Mouse (Mus musculus) brain, embryonic 14.5 days (tissue): ENCODE measurements around the gene Cog3. TPM values are rescaled to one million over a fixed set of nuclear protein-coding genes. Genes with fewer than 3 reads are reported as not detected.

ENCODE experiments used
- DNase-seq: peaks from one replicate; pipeline ENCODE4 v3.0.0-alpha.2; 2011; ENCODE audit warnings: low read depth
- CTCF ChIP-seq: fragments of 200-500 bp; IDR thresholded peaks from 2 replicates; pipeline ENCODE4 v1.5.1; 2012; ENCODE audit warnings: inconsistent platforms, mild to moderate bottlenecking, moderate library complexity, borderline replicate concordance; ENCODE audit not compliant: insufficient read depth, insufficient read length; ENCODE audit errors: extremely low read depth
- POLR2A ChIP-seq: fragments of 200-500 bp; IDR thresholded peaks from 2 replicates; pipeline ENCODE4 v1.6.1; 2012; ENCODE audit warnings: mild to moderate bottlenecking, inconsistent platforms, borderline replicate concordance; ENCODE audit not compliant: poor library complexity, insufficient read depth, insufficient read length, severe bottlenecking; ENCODE audit errors: extremely low read depth
- polyA plus RNA-seq: library from polyadenylated mRNA; depleted of rRNA; stranded (reverse); fragments of >200 nt; gene quantifications from 2 replicates; pipeline ENCODE4 v1.2.3, GENCODE M21; 2012; rRNA removed

Gene Cog3
- polyA plus RNA-seq, 1 experiment: 24.4 TPM

GRCm38 (mm10) chr14:75661548-75661947 lies 92.8 kb downstream of the Cog3 start:
- peak; percentile 49 for DNase-seq
- TF ChIP-seq CTCF: no peak
- no peak for TF ChIP-seq POLR2A

- TF ChIP-seq POLR2A (no peak), CTCF (no peak)
- peak; percentile 62 for DNase-seq
These were observed 93.4 kb downstream of the Cog3 start for GRCm38 (mm10) chr14:75660936-75661335.

Other genes with a start within 250 kb of the Cog3 start
- not detected in 2 replicates for gene Spert, start 161.4 kb downstream of the Cog3 start, polyA plus RNA-seq
- gene Erich6b, start 112.3 kb downstream of the Cog3 start, polyA plus RNA-seq: not detected in 2 replicates
- gene Slc25a30, start 32.5 kb upstream of the Cog3 start, polyA plus RNA-seq: 15.1 and 18.3 TPM in 2 replicates
- 1,780 and 1,905 TPM in 2 replicates for gene Tpt1, start 90.6 kb upstream of the Cog3 start, polyA plus RNA-seq
- gene Kctd4, start 200.5 kb upstream of the Cog3 start, polyA plus RNA-seq: 3.3 TPM in 2 replicates